Mouse (Mus musculus) bone marrow, adult 2 months (tissue): Measurements from ENCODE around the gene Rasgrp3. TPM values are rescaled to one million over a fixed set of nuclear protein-coding genes. Genes with fewer than 3 reads are reported as not detected.
A peak's percentile ranks its signal among the peaks of the same experiment; 100 is the strongest.

Source experiments
- H3K27ac ChIP-seq: fragments of 200-500 bp; 2 replicates; pipeline ENCODE4 v1.5.1; 2012; ENCODE audit warnings: low read depth, mild to moderate bottlenecking, control low read depth, inconsistent platforms, low read length; ENCODE audit not compliant: control insufficient read depth, poor library complexity, insufficient read depth
- H3K4me1 ChIP-seq: fragments of 200-500 bp; 2 replicates; pipeline ENCODE4 v1.6.1; 2011; ENCODE audit warnings: low read length; ENCODE audit not compliant: control insufficient read depth, insufficient read depth
- H3K4me3 ChIP-seq: fragments of 200-500 bp; replicated peaks from 2 replicates; pipeline ENCODE3; 2011; ENCODE audit warnings: mild to moderate bottlenecking, low read depth, low read length, control low read depth; ENCODE audit not compliant: control insufficient read depth
- CTCF ChIP-seq: fragments of 200-500 bp; IDR thresholded peaks from 2 replicates; pipeline ENCODE4 v1.5.1; 2011; ENCODE audit warnings: low read length, control low read depth; ENCODE audit not compliant: control insufficient read depth, insufficient read depth
- POLR2A ChIP-seq: fragments of 200-500 bp; IDR thresholded peaks from 2 replicates; pipeline ENCODE4 v1.6.1; 2011; ENCODE audit warnings: low read depth, mild to moderate bottlenecking, control low read depth, low read length, borderline replicate concordance; ENCODE audit not compliant: control insufficient read depth
- WGBS: fragments of 180-500 bp; shearing (Covaris S2); methylation state at CpG from one replicate; pipeline ENCODE4 v1.1.7; 2018; 5-methylcytosine and 5-hydroxymethylcytosine counted together
- polyA plus RNA-seq: library from polyadenylated mRNA; stranded (reverse); fragments of >200 nt; gene quantifications from 2 replicates; pipeline ENCODE4 v1.2.4, GENCODE M21; 2011; ENCODE audit warnings: low replicate concordance; ENCODE audit not compliant: missing spikeins, insufficient read depth, insufficient read length

The Rasgrp3 gene
- polyA plus RNA-seq, 1 experiment, result 4.3 TPM

DNA sequence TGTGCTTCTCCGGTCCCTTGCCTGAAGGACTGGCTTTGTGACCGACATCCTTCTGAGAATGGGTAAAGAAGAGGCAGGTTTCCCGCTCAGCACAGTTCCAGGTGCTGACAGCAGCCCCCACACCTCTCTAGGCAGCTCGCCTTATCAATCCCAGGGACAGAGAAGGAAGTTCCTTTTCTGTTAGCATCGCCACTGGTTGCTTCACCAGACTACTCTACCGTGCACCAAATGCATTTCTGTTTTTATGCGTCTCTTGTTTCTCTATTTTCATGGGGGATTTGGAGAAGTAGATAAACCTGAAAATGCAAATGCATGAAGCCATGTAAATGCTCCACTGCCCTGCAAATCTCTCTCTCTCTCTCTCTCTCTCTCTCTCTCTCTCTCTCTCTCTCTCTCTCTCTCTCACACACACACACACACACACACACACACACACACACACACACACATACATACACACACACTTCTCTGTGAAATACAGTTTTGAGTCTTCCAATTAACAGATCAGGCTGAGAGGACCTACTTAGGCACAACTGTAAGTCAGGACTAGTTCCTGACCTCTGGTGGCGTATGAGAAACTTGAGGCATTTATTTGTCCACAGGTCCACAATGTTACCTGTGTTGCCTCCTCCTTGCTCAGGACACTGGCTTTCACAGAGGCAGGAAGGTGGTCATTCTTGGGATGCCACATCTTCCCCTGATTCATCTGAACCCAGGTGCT, 82.6 kb downstream of the Rasgrp3 start:
- Histone ChIP-seq H3K27ac (peak overlapping the region; percentile 51; the same call in 1 of the 2 replicates), H3K4me1 (peaks cover 1% of the 10 kb centered on the region; the same call in 1 of the 2 replicates), H3K4me3 (no peak overlapping the region)
- no peak for TF ChIP-seq CTCF
- no peak for TF ChIP-seq POLR2A
- WGBS, result 20% methylated on average over 8 of the region's 8 CpGs

DNA sequence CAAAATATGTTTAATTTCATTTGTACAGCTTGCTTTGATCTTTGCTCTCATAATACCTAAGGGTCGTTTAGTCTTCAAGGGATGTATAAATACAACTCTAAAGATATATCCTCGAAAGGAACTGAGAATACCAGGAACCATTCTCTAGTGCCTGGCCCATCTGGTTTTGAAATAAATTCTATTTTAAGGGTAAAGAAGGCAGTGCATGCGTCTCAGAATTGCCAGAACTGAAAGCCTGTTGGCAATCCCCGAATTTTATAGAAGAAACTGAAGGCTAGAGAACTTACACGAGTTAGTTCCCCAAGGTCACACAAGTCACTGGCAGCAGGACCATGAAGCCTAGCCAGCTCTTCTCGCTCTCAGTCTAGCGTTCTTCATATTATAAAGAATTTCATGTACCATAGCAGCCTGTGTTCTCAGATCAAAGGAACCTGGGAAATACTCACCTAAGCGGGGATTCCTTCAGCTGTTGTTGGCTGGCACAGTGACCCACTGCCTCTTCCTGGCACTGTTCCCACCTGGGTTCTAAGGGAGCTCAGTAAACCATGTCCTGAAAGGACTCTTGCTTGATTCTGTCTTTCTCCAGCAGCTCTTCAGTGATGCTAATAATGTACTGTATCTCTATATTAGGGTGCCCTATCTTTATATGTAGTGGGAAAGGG, 83.7 kb downstream of the Rasgrp3 start:
- 55% methylated on average over 8 of the region's 8 CpGs for WGBS
- H3K27ac ChIP-seq, result no peak overlapping the region
- no peak overlapping the region for H3K4me3 ChIP-seq
- peaks cover 1% of the 10 kb centered on the region; the same call in 1 of the 2 replicates for H3K4me1 ChIP-seq
- TF ChIP-seq POLR2A (no peak), CTCF (no peak)

DNA sequence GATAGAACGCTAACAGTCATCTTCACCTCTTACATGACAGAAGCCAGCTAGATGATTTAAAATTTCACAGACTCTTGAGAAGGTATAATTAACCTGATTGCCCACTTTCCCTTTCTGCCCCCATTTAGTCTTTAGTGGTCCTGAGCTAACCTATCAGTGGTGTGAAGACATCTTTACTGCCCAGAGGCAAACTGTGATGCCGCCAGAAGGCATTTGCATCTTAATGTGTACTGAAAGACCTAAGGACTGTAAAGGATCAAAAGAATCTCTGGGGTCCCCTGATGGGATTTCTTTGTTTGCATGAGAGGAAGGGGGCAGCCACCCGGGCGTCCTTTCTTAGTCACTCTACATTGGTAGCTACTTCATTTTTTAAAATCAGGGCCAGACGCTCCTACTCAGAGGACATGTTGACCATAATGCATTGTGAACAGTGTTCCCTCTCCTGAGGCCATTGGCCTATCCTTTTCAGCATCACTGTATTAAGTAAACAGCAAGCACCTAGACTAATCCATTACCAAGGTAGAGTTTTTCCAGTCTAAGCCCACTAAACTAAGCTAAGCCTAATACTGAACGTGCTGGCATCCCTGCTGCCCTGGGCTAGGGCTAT, 85.6 kb downstream of the Rasgrp3 start:
- WGBS, result 78% methylated on average over 6 of the region's 6 CpGs
- H3K4me1 ChIP-seq, result peaks cover 1% of the 10 kb centered on the region; the same call in 1 of the 2 replicates
- TF ChIP-seq CTCF, result no peak
- no peak for TF ChIP-seq POLR2A
- H3K27ac ChIP-seq, result no peak overlapping the region
- H3K4me3 ChIP-seq, result no peak overlapping the region

DNA sequence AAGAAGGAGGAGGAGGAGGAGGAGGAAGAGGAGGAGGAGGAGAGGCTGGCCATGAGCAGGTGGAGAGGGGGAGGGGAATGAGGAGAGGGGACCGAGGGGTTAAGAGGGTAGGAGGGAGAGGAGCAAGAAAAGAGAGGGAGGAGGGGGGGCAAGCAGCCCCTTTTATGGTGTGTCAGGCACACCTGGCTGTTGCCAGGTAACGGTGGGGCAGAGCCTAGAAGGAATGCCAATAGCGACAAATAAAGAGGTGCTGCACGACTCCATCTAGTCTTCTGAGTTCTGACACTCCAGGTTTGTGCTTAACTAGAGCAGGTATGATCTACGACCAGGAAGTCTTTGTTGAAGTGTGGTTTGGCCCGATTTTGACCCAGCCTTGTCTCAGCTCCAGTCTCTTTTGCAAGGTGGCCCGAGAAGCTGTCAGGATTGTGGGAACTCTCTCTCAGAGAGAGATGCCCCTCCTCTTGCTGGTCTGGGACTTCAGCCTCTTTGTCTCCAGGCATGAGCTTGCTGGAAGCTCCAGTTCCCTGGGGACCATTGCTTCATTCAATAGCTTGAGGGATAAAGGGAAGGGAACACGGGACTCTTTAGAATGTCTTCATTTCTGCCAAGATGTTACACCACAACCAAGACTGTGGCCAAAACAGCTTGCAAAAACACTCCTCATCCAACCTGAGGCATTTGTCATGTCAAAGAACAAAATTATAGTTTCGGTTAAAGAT, 86.8 kb downstream of the Rasgrp3 start:
- WGBS, result 17% methylated on average over 9 of the region's 9 CpGs
- H3K4me1 ChIP-seq, result peaks cover 1% of the 10 kb centered on the region; the same call in 1 of the 2 replicates
- H3K4me3 ChIP-seq, result no peak overlapping the region
- H3K27ac ChIP-seq, result no peak overlapping the region
- no peak for TF ChIP-seq POLR2A
- TF ChIP-seq CTCF, result no peak

DNA sequence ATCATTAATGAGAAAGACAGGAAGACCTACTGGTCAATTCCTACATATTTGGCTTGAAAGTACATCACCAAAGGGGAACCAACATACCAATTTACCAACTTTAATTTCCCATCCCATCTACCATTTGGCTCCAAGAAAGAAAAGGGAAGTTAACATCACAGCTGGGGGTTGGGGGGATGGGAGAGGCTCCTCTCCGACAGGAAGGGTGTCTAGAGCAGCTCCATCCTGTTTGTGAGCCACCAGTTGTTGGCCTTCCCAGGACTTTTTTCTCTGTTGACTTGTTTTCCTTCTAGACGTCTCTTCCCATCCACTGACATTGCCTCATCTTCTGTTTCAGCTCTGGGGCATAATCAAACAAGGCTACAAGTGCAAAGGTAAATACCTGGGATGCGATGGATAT, 88.1 kb downstream of the Rasgrp3 start:
- Histone ChIP-seq H3K4me1 (peaks cover 1% of the 10 kb centered on the region; the same call in 1 of the 2 replicates), H3K4me3 (no peak overlapping the region), H3K27ac (no peak overlapping the region)
- WGBS, result 25% methylated on average over 3 of the region's 3 CpGs
- TF ChIP-seq POLR2A (no peak), CTCF (no peak)

DNA sequence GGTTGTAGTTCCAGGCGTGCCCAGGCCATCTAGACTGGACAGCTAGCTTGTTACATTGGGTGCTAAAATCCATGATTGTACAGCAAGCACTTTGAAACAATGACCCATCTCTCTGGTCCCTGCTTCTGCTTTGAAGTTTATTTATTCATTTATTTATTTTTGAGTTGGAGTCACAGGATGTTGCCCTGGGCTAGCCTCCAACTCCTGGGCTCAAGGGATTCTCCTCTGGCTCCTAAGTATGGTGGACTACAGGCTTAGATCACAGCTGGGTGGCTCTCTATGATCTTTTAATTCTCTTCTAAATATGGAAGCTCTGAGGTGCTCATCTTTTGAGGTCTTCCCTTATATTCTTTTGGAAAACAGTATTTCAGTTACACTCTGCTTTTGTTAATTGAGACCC, 90.7 kb downstream of the Rasgrp3 start:
- 81% methylated on average over 1 of the region's 1 CpGs for WGBS
- H3K4me1 ChIP-seq, result peaks cover 1% of the 10 kb centered on the region; the same call in 1 of the 2 replicates
- no peak overlapping the region for H3K4me3 ChIP-seq
- TF ChIP-seq CTCF (no peak), POLR2A (no peak)
- no peak overlapping the region for H3K27ac ChIP-seq

DNA sequence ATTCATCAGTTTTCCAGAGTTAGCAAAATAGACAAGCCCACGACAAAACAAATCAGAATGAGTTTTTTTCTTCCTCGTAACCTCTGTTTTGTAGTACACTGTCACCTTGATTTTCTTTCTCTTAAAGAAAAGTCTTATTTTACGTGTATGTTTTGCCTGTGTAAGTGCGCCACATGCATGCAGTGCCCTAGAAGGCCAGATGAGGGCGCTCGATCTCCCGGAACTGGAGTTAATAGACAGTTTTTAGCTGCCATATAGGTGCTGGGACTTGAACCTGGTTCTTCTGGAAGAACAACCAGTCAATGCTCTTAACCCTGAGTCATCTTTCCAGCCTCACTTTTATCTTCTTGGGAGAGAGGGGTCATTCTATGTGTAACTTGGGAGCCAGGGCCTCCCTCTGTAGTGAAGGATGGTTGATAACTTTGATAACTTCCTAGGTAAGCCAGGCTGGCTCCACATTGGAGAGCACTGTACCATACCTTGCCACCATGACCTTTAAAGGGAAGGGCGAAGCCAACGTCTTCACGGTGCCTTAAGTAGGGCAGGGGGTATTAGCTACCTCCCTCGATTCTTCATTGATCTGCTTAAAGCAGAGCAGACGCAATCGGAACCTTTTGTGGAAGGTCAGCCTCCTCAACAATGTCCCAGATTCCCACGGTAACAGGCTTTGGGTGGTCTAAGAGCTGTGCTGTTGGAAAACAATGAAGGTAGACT, 93.7 kb downstream of the Rasgrp3 start:
- H3K4me3 ChIP-seq, result no peak overlapping the region
- WGBS, result 91% methylated on average over 14 of the region's 14 CpGs
- TF ChIP-seq CTCF (no peak), POLR2A (no peak)
- H3K4me1 ChIP-seq, result no peaks in the 10 kb centered on the region; the same call in 1 of the 2 replicates
- H3K27ac ChIP-seq, result no peak overlapping the region
